Mouse (Mus musculus) urinary bladder, postnatal 36 days (tissue): ENCODE results near the gene Ccdc12.

Experiments used
- DNase-seq, 2 experiments: peaks; one replicate each; pipeline ENCODE4 v3.0.0; 2022; ENCODE audit warnings: low spot score in 2 of 2, mixed read lengths in 1 of 2

Gene Ccdc12

GRCm38 (mm10) chr9:110741711-110742294, 85.5 kb downstream of the Ccdc12 start, which contains the start of gene Myl3:
Gene Myl3, plus strand, starts transcription at chr9:110741861.
- DNase-seq: no peak

DNA sequence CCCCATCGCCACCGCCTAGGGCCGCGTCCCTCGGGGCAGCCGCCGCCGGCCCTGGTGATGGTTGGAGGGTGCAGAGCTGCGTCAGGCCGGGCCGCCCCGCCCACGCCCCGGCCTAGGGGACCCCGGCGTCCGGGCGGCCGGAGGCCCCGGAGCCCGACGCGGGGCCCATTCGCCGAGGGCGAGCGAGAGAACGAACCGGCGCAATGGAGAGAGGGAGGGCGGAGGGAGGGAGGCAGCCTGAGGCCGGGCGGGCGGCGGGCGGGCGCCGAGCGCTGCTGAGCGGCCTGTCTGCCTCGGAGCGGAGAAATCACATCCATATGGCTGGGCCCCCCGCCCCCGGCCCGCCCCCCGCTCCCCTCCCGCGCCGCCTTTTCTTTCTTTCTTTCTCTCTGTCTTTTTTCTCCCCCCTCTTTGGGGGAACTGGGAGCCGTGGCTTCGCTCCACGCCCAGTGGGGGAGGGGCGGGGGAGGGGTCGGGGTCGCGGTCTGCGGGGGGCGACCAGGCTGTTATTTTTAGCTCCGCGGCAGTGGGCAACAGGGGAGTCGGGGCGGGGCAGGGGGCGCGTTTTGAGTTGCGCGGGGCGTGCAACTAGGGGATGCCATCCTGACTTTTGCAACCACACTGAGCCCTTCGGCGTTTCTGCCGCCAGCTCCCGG, 86.1 kb downstream of the Ccdc12 start:
- no peak for DNase-seq

DNA sequence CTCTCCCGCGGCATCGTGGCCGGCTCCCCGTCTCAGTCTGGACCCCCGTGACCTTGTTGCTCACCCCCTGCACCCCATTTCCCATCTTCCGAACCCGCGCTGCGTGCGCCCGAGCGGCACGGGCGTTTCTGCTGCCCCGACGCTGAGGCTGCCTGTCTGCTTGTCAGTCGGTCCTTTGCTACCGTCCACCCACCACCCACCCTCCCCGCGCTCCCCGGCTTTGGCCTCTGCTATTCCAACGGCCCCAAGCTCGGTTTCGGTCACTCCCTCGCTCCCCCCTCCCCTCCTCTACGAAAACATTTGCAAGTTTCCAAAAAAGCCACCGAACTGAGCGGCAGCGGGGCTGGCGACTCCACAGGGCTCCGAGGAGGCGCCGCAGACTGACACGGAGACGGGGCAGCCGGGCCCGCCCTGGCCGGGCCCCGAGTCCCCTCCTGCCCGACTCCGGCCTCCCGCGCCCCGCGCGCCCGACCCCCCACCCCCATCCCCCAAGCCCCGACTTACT, 86.7 kb downstream of the Ccdc12 start:
- no peak for DNase-seq

DNA sequence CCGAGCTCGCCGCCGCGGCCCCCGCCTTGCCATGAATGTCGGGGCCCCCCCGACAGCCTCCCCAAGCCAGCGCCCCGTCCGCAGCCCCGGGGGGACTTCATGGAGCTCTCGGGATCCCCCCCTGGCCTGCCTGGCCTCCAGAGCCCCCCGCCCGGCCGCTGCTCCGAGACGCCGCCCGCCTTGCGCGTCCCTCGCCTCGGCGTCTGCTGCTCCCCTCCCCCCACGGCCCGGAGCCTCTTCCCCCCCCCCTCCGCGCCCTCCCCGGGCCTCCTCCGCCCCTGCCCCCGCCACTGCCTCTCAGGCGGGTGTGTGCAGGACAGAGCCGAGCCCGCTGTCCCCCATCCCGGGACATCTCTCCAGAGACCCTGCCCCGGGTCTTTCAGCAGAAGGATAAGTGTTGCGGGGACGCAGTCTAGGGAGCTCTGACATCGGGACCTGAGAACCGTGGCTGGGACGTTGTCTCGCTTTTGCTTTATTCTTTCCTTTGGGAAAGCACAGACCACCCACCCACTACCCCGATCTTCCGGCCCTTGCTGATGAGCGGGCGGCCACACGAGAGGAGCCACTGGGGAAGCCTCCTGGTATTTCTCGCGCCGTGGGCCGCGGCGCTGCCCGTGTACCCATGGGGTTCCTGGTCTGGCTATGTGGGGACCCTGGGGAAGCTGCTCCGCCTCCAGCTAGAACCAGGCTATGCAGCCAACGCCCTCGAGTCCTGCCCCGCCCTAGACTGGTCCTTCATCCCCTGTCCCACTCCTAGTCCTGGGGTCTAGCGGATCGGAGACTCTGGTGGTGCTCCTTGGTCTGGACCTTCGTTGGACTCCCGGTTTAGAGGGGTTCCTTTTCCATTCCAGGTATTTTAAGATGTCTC, 87.4 kb downstream of the Ccdc12 start:
- DNase-seq: no peak

GRCm38 (mm10) chr9:110745752-110746151, 89.4 kb downstream of the Ccdc12 start:
- DNase-seq: no peak

- DNase-seq: no peak
Observed at GRCm38 (mm10) chr9:110746238-110746637, 89.9 kb downstream of the Ccdc12 start.

GRCm38 (mm10) chr9:110746961-110747360, 90.7 kb downstream of the Ccdc12 start, which contains the start of gene Pth1r:
Gene Pth1r, minus strand, starts transcription at chr9:110747145.
- DNase-seq: no peak

DNA sequence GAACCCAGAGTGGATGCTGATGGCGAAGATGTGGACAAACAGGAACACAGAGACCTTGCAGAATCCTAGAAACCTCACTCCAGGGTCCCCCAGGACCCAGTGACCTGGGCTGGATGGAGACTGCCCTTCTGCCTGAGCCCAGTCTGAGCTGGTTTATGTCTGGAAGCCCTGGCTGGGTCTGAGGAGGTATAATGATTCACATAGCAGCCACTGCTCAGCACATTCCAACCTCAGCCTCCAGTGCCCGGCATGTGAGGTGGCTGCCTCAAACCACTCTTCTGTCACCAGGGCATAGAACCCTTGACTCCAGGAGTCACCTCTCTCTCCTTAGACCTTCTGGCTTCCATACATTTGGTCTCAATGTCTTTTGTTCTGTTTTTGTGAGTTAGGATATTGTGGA, 92.1 kb downstream of the Ccdc12 start:
- DNase-seq: no peak

DNA sequence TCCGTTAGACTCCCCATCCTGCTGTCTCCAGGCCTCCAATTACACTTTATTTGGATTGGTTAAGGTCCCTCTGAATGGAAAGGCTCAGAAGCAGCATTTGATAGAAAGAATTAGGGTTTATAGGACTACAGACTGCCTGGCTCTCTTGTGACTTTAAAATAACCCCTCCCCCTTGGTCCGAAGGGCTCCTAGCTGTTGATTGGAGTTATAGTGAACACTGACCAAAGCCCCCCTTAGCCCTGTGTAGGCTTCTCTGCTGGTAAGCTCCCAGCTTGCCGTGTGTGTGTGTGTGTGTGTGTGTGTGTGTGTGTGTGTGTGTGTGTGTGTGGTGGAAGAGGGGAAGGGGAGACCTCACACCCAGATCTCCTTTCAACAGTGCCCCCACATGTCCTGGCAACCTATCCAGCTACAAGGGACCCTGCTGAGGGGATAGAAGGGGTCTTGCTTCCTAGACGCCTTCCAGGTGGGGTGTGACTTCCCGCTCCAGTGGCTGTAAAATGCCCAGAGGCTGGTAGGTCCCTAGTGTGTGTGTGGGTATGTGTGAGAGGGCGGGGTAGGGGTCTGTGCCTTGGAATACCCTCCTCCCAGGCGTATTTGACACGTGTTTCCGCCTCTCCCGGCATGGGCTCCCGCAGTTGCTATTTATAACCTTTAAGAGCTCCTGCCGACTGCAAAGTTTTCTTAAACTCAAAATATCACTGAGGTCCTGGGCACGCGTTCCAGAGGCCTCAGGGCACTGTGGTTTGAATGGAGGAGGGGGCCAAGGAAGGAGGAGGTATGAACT, 94.3 kb downstream of the Ccdc12 start:
- no peak for DNase-seq

GRCm38 (mm10) chr9:110751412-110751811, 95.1 kb downstream of the Ccdc12 start:
- no peak for DNase-seq

DNA sequence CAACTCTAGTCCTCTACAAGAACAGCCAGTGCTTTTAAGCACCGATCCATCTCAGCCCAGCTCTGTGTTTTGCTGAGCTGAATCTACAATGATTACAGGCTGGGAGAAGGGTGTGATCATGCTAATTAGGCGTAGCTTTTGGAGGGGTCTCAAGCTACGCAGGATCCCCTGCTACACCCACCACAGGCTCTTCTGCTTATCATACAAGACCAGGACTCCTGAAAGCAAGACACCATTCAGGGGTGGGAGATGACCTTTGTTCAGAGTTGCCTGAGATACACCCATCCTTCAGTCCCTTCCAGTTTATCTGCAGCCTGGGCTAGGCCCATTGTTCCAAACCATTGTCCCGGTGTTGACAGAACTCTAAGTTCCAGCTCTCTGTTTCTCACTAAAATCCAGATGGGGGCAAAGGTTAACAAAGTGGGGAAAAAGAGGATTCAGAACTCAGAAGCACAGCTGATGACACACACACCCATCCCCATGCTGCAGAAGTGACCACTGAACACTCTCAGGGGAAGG, 96.7 kb downstream of the Ccdc12 start:
- DNase-seq: no peak

GRCm38 (mm10) chr9:110753773-110754172, 97.5 kb downstream of the Ccdc12 start:
- DNase-seq: no peak

- DNase-seq: no peak
Observed at GRCm38 (mm10) chr9:110757816-110758215, 101.5 kb downstream of the Ccdc12 start.

DNA sequence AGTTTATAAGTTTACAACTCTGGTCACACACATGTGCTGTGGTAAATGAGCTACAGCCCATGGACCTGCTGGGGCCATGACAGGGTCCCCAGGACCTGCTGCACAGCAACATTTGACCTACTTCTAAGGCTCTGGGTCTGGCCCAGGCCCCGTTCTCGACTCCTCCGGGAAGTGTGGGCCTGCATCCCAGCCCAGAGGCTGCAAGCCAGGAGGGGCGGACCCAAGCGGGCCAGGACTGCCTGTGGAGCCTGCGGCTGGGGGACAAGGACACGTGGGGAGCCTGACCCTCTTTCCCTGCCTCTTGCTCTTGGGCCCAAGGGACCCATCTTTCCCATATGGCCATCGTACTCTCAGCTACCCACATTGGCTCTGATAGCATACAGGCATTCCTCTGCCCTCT, 102.3 kb downstream of the Ccdc12 start:
- peak; percentile 25 to 85 for DNase-seq

- peak; percentile 53 to 60 for DNase-seq
Observed at GRCm38 (mm10) chr9:110759265-110759664, 103.0 kb downstream of the Ccdc12 start.

DNA sequence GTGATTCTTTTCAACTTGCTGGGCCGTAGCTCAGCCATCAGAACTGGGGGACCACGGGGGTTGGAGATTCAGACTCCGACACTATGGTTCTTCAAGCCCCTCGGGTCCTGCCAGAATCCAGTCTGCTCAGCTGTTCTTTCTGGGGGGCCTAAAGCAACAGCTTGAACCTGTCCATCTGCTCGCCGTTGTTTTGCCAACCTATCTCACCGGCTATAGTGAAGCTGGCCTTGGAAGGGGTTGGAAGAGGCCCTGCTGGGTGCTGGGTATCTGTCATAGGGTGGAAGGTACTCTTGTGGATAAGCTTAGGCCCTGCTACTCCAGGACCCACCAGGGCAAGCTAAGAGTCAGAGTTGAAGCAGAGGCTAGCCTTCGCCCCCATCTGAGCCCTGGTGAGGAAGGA, 104.6 kb downstream of the Ccdc12 start:
- no peak for DNase-seq
